Mouse (Mus musculus) heart, postnatal 0 days (tissue): ENCODE measurements around the gene Zfp362. TPM values are rescaled to one million over a fixed set of nuclear protein-coding genes. Genes with fewer than 3 reads are reported as not detected.

Experiments used
- ATAC-seq: fragments of 200-750 bp; cut with Nextera tagmentation; 2 replicates; pipeline ENCODE4 v1.8.0; 2017; ENCODE audit warnings: low read depth, moderate number of reproducible peaks, moderate library complexity; ENCODE audit not compliant: insufficient read depth
- DNase-seq: peaks from one replicate; pipeline ENCODE4 v3.0.0-alpha.2; 2016; ENCODE audit warnings: low spot score
- H3K27ac ChIP-seq: fragments of 300-500 bp; sonication (generic); 2 replicates; pipeline ENCODE4 v1.5.1; 2014; ENCODE audit warnings: low read depth, mild to moderate bottlenecking
- H3K27me3 ChIP-seq: fragments of 300-500 bp; sonication (generic); 2 replicates; pipeline ENCODE4 v1.6.1; 2014; ENCODE audit warnings: low read length, mixed read lengths; ENCODE audit not compliant: control insufficient read depth, insufficient read depth
- H3K36me3 ChIP-seq: fragments of 300-500 bp; sonication (generic); replicated peaks from 2 replicates; pipeline ENCODE4 v1.6.1; 2014; ENCODE audit warnings: low read length, mixed read lengths; ENCODE audit not compliant: control insufficient read depth, insufficient read depth
- H3K4me1 ChIP-seq: fragments of 300-500 bp; sonication (generic); 2 replicates; pipeline ENCODE4 v1.6.1; 2014; ENCODE audit warnings: antibody characterized with exemption; ENCODE audit not compliant: control insufficient read depth, insufficient read depth
- H3K4me2 ChIP-seq: fragments of 300-500 bp; sonication (generic); 2 replicates; pipeline ENCODE4 v1.6.1; 2014; ENCODE audit warnings: low read depth, mild to moderate bottlenecking, low read length, moderate library complexity
- H3K4me3 ChIP-seq: fragments of 300-500 bp; sonication (generic); 2 replicates; pipeline ENCODE4 v1.5.1; 2014; ENCODE audit warnings: low read depth, low read length
- H3K9ac ChIP-seq: fragments of 300-500 bp; sonication (generic); replicated peaks from 2 replicates; pipeline ENCODE4 v1.6.1; 2014; ENCODE audit warnings: low read depth, low read length, mixed read lengths
- H3K9me3 ChIP-seq: fragments of 300-500 bp; sonication (generic); replicated peaks from 2 replicates; pipeline ENCODE4 v1.6.1; 2016; ENCODE audit warnings: low read length; ENCODE audit not compliant: control insufficient read depth
- CTCF ChIP-seq: IDR thresholded peaks from 2 replicates; pipeline ENCODE4 v1.5.1; 2016; ENCODE audit warnings: antibody characterized with exemption, control low read depth, low read depth
- EP300 ChIP-seq: IDR thresholded peaks from 2 replicates; pipeline ENCODE4 v1.6.1; 2016; ENCODE audit warnings: antibody characterized with exemption, low read depth
- WGBS: fragments of 180-500 bp; shearing (Covaris S2); extraction: QIAGEN DNeasy Blood & Tissue Kit; methylation state at CpG from one replicate; pipeline ENCODE4 v1.1.7; 2014; 5-methylcytosine and 5-hydroxymethylcytosine counted together
- polyA plus RNA-seq: library from polyadenylated mRNA; unstranded; fragments of >200 nt; fragmentation: Nextera tagmentation; extraction: Ambion mirVana; gene quantifications from 2 replicates; pipeline ENCODE4 v1.2.1, GENCODE M21; 2015
- total RNA-seq: library from RNA; depleted of rRNA; stranded (reverse); fragments of >200 nt; gene quantifications from 2 replicates; pipeline ENCODE4 v1.2.3, GENCODE M21; 2014; ENCODE audit warnings: low replicate concordance

Gene Zfp362
- total and polyA plus RNA-seq, 2 experiments from 2014 or later, result 10.8 to 11.6 TPM

- H3K4me2 ChIP-seq, result no peak overlapping the region
- no peak for TF ChIP-seq EP300
- TF ChIP-seq CTCF, result no peak
- H3K27me3 ChIP-seq, result no peaks in the 10 kb centered on the region
- DNase-seq (no peak), ATAC-seq (no peak)
- H3K4me3 ChIP-seq, result no peak overlapping the region
- H3K4me1 ChIP-seq, result peaks cover 9% of the 10 kb centered on the region; the same call in 1 of the 2 replicates
- WGBS, result 47% methylated on average over 5 of the region's 5 CpGs
- no peaks in the 10 kb centered on the region for H3K36me3 ChIP-seq
- no peak overlapping the region for H3K27ac ChIP-seq
- H3K9me3 ChIP-seq, result no peaks in the 10 kb centered on the region
- no peak overlapping the region for H3K9ac ChIP-seq
Measured at GRCm38 (mm10) chr4:128838202-128838601, 32.4 kb upstream of the Zfp362 start.

- H3K9me3 ChIP-seq, result no peaks in the 10 kb centered on the region; the same call in 1 of the 2 replicates
- H3K4me2 ChIP-seq, result no peak overlapping the region
- H3K9ac ChIP-seq, result no peak overlapping the region
- TF ChIP-seq EP300 (no peak), CTCF (no peak)
- no peaks in the 10 kb centered on the region for H3K4me1 ChIP-seq
- H3K27me3 ChIP-seq, result no peaks in the 10 kb centered on the region
- no peak overlapping the region for H3K27ac ChIP-seq
- WGBS, result 54% methylated on average over 3 of the region's 3 CpGs
- DNase-seq, result no peak
- ATAC-seq, result no peak
- no peak overlapping the region for H3K4me3 ChIP-seq
- H3K36me3 ChIP-seq, result no peaks in the 10 kb centered on the region
Measured at GRCm38 (mm10) chr4:128824131-128824530, 18.3 kb upstream of the Zfp362 start.

DNA sequence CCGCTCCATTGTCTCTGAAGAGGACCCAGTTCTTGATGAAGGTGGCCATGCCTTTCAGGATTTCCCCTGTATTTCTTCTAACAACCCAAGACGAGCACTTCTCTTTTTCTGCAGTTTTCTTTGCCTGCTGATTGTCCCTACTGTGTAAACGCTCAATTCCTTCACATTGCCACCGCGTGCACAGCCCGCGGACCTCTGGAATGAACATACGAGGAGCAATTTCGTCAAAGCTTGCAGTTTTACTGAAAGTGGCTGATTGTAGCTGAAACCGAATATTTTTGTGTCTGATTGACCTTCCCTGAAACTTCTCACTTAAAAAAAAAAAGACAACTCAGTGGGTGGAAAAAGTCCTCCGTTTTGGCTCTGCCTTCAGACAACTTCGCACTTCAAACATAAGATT, 14.7 kb upstream of the Zfp362 start:
- H3K4me1 ChIP-seq, result no peaks in the 10 kb centered on the region
- 57% methylated on average over 12 of the region's 12 CpGs for WGBS
- H3K4me2 ChIP-seq, result no peak overlapping the region
- TF ChIP-seq CTCF, result no peak
- no peak for TF ChIP-seq EP300
- no peaks in the 10 kb centered on the region for H3K27me3 ChIP-seq
- no peak overlapping the region for H3K27ac ChIP-seq
- no peak overlapping the region for H3K4me3 ChIP-seq
- no peaks in the 10 kb centered on the region for H3K9me3 ChIP-seq
- ATAC-seq (no peak), DNase-seq (no peak)
- H3K9ac ChIP-seq, result no peak overlapping the region
- H3K36me3 ChIP-seq, result no peaks in the 10 kb centered on the region

GRCm38 (mm10) chr4:128817011-128817410, 11.2 kb upstream of the Zfp362 start:
- no peak overlapping the region for H3K9ac ChIP-seq
- DNase-seq, result no peak
- H3K36me3 ChIP-seq, result no peaks in the 10 kb centered on the region
- H3K4me2 ChIP-seq, result no peak overlapping the region
- ATAC-seq, result no peak
- H3K4me1 ChIP-seq, result peaks cover 3% of the 10 kb centered on the region; the same call in 1 of the 2 replicates
- H3K27ac ChIP-seq, result no peak overlapping the region
- H3K9me3 ChIP-seq, result no peaks in the 10 kb centered on the region
- H3K27me3 ChIP-seq, result no peaks in the 10 kb centered on the region
- 32% methylated on average over 7 of the region's 7 CpGs for WGBS
- TF ChIP-seq CTCF (no peak), EP300 (no peak)
- no peak overlapping the region for H3K4me3 ChIP-seq

- peak overlapping the region; percentile 30; the same call in 1 of the 2 replicates for H3K27ac ChIP-seq
- WGBS, result 14% methylated on average over 16 of the region's 16 CpGs
- peak; percentile 91 for ATAC-seq
Measured at GRCm38 (mm10) chr4:128811382-128812056, 5.7 kb upstream of the Zfp362 start.

DNA sequence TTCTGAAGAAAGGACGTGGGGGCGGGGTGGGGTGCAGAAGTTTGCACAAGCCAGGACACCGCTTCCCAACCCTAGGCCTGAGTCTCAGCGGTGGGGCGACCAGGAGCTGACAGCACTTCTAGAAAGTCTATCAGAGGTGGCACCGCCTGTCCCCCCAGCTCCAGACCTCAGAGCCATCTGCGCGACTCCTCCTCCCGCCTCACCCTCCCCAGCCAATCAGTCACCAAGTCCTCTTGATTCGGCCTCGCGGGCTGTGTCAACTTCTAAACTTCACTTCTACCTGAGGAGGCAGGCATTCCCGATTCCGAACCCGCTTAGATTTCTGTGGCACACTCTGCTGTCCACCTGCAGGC, 958 bp upstream of the Zfp362 start:
- peak; percentile 45 for ATAC-seq
- under 1% methylated on average over 15 of the region's 15 CpGs for WGBS

More at GRCm38 (mm10) chr4:128811382-128812056, 5.7 kb upstream of the Zfp362 start:
- TF ChIP-seq EP300, result no peak
- no peak for TF ChIP-seq CTCF
- no peaks in the 10 kb centered on the region for H3K36me3 ChIP-seq
- no peaks in the 10 kb centered on the region for H3K27me3 ChIP-seq
- peak overlapping the region; percentile 73 for H3K4me2 ChIP-seq
- peak overlapping the region; percentile 61 for H3K9ac ChIP-seq
- DNase-seq, result peak; percentile 95
- H3K4me3 ChIP-seq, result peak overlapping the region; percentile 58
- H3K4me1 ChIP-seq, result peaks cover 6% of the 10 kb centered on the region; the same call in 1 of the 2 replicates
- no peaks in the 10 kb centered on the region for H3K9me3 ChIP-seq

More for the DNA sequence above, 958 bp upstream of the Zfp362 start:
- Histone ChIP-seq H3K27ac (peak overlapping the region; percentile 97), H3K36me3 (no peaks in the 10 kb centered on the region), H3K4me2 (peak overlapping the region; percentile 98), H3K4me3 (peak overlapping the region; percentile 69), H3K9me3 (no peaks in the 10 kb centered on the region), H3K4me1 (peaks cover 18% of the 10 kb centered on the region), H3K9ac (peak overlapping the region; percentile 99), H3K27me3 (no peaks in the 10 kb centered on the region)
- DNase-seq, result peak; percentile 81
- TF ChIP-seq CTCF (no peak), EP300 (no peak)
